Mouse (Mus musculus) forebrain, embryonic 14.5 days (tissue): Measurements from ENCODE around the gene Map4k4. TPM values are rescaled to one million over a fixed set of nuclear protein-coding genes. Genes with fewer than 3 reads are reported as not detected.

Experiments
- ATAC-seq: fragments of 200-750 bp; cut with Nextera tagmentation; 2 replicates; pipeline ENCODE4 v1.8.0; 2017; ENCODE audit warnings: mild to moderate bottlenecking, moderate library complexity
- DNase-seq: peaks from one replicate; pipeline ENCODE4 v3.0.0-alpha.2; 2015; ENCODE audit warnings: low spot score
- H3K27ac ChIP-seq: fragments of 300-500 bp; sonication (generic); 2 replicates; pipeline ENCODE4 v1.5.1; 2014; ENCODE audit warnings: low read depth, mild to moderate bottlenecking, control low read depth, low read length, moderate library complexity
- H3K27me3 ChIP-seq: fragments of 300-500 bp; sonication (generic); replicated peaks from 2 replicates; pipeline ENCODE4 v1.6.1; 2014; ENCODE audit warnings: low read length, control low read depth, mixed read lengths; ENCODE audit not compliant: control insufficient read depth, insufficient read depth
- H3K36me3 ChIP-seq: fragments of 300-500 bp; sonication (generic); 2 replicates; pipeline ENCODE4 v1.6.1; 2014; ENCODE audit warnings: low read length, control low read depth; ENCODE audit not compliant: control insufficient read depth, insufficient read depth
- H3K4me1 ChIP-seq: fragments of 300-500 bp; sonication (generic); 2 replicates; pipeline ENCODE4 v1.6.1; 2014; ENCODE audit warnings: antibody characterized with exemption, low read length, control low read depth; ENCODE audit not compliant: control insufficient read depth, insufficient read depth
- H3K4me2 ChIP-seq: fragments of 300-500 bp; sonication (generic); 2 replicates; pipeline ENCODE4 v1.6.1; 2014; ENCODE audit warnings: mild to moderate bottlenecking, control low read depth, low read length
- H3K4me3 ChIP-seq: fragments of 300-500 bp; sonication (generic); 2 replicates; pipeline ENCODE4 v1.5.1; 2014; ENCODE audit warnings: low read depth, low read length, control low read depth
- H3K9ac ChIP-seq: fragments of 300-500 bp; sonication (generic); 2 replicates; pipeline ENCODE4 v1.6.1; 2014; ENCODE audit warnings: mild to moderate bottlenecking, low read length, control low read depth, moderate library complexity
- H3K9me3 ChIP-seq: fragments of 300-500 bp; sonication (generic); replicated peaks from 2 replicates; pipeline ENCODE4 v1.6.1; 2016; ENCODE audit warnings: low read length, control low read depth, mixed read lengths; ENCODE audit not compliant: control insufficient read depth
- WGBS: fragments of 180-500 bp; shearing (Covaris S2); extraction: QIAGEN DNeasy Blood & Tissue Kit; methylation state at CpG from one replicate; pipeline ENCODE4 v1.1.7; 2014; 5-methylcytosine and 5-hydroxymethylcytosine counted together
- polyA plus RNA-seq: library from polyadenylated mRNA; unstranded; fragments of >200 nt; fragmentation: Nextera tagmentation; extraction: Ambion mirVana; gene quantifications from 2 replicates; pipeline ENCODE4 v1.2.1, GENCODE M21; 2014

Map4k4 gene
- polyA plus RNA-seq, 1 experiment from 2014 or later: 29.2 TPM

DNA sequence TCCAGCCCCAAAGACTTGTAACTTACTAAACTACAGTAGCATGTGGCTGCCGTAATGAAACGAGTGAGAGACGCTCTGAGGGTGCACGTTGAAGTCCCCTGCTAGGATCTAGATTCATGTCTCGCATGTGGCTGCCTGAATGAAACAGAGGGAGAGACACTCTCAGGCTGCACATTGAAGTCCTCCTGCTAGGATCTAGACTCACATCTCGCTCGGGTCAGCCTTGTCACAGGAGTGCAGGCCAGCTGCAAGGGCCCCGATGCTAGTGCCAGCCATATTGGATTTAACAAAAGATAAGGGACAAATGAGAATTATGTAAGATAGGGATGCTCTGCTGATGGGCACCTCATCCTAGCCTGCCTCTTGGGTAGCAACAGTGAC is 130.3 kb downstream of the Map4k4 start:
- H3K4me2 ChIP-seq: no peak overlapping the region
- peaks cover 30% of the 10 kb centered on the region for H3K36me3 ChIP-seq
- no peaks in the 10 kb centered on the region for H3K4me1 ChIP-seq
- no peaks in the 10 kb centered on the region for H3K9me3 ChIP-seq
- no peak for ATAC-seq
- H3K4me3 ChIP-seq: no peak overlapping the region
- no peaks in the 10 kb centered on the region for H3K27me3 ChIP-seq
- DNase-seq: no peak
- 94% methylated on average over 8 of the region's 8 CpGs for WGBS
- no peak overlapping the region for H3K9ac ChIP-seq
- no peak overlapping the region for H3K27ac ChIP-seq

DNA sequence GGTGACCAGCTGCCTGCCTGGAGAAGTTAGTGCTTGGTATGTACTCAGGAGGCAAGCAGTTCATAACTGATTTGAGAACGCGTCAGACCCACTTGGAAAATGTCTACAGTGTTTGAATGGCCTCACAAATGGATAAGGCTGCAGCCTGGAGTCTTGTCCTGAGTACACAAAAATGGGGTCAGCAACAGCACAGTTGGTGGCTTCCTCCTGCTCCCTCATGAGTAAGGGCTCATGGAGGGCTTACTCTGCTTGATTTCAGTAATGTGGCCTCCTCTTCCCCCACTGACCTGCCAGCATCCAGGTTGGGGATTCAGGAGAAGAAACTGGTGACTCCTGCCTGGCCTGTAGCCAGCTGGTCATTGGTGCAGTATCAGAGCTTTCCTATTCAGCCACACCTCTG is 130.9 kb downstream of the Map4k4 start:
- Histone ChIP-seq H3K9me3 (no peaks in the 10 kb centered on the region), H3K27me3 (no peaks in the 10 kb centered on the region), H3K4me2 (no peak overlapping the region), H3K4me3 (no peak overlapping the region), H3K9ac (no peak overlapping the region), H3K36me3 (peaks cover 24% of the 10 kb centered on the region), H3K27ac (no peak overlapping the region), H3K4me1 (no peaks in the 10 kb centered on the region)
- ATAC-seq (no peak), DNase-seq (no peak)
- 85% methylated on average over 2 of the region's 2 CpGs for WGBS

DNA sequence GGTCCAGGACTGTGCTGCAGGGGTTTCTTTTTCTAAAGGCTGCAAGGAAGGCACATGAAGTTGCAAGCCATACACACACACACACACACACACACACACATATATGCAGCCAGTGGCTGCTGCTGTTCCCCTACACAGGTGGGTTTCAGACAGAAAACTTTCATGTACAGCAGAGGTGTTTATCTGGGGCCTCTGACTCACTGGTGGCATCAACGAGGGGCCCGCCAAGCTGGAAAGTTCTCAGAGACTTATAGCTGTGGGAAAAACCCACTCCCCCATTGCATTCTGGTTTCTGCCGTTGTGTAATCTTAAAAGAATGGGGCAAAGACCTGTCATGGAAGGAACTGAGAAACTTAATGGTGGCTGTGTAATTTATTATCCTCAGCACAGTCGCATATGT is 132.6 kb downstream of the Map4k4 start:
- no peak for DNase-seq
- H3K4me2 ChIP-seq: no peak overlapping the region
- H3K9me3 ChIP-seq: no peaks in the 10 kb centered on the region

DNA sequence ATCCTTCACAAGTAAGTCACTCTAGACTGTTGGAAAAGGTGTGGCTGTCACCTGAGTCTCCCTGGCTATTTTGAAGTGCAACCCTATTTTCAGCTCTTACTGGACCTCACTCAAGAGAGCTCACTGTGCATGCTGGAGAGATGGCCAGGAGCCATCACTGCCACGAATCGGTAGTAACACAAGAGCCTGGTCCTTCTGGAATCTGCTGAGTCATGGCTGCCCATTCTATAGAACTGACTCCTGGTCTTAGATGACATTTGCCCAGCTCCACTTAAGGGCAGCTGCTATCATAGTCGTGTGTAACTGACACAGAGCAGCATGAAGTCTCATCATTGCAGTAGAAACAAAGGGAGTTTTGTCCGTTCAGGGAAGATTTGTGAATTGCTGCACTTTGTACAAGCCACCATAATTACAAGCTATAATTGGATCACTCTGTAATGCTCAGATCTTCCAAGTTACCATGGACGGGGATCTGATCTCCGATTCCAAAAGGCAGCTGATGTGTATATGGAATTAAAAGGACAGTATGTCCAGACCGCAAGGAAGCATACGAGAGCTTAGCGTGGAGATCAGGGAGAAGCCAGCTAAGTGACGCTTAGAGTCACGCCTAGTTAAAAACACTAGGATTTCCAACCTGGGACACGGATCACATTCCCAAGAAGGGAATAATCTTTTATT is 133.2 kb downstream of the Map4k4 start:
- Histone ChIP-seq H3K4me2 (no peak overlapping the region), H3K27ac (no peak overlapping the region), H3K36me3 (peaks cover 7% of the 10 kb centered on the region), H3K9me3 (no peaks in the 10 kb centered on the region), H3K4me3 (no peak overlapping the region), H3K9ac (no peak overlapping the region), H3K4me1 (no peaks in the 10 kb centered on the region), H3K27me3 (no peaks in the 10 kb centered on the region)
- WGBS: 66% methylated on average over 12 of the region's 12 CpGs
- ATAC-seq (no peak), DNase-seq (no peak)

More for the DNA sequence above, 132.6 kb downstream of the Map4k4 start:
- ATAC-seq: no peak
- Histone ChIP-seq H3K4me1 (no peaks in the 10 kb centered on the region), H3K4me3 (no peak overlapping the region), H3K36me3 (peaks cover 9% of the 10 kb centered on the region), H3K9ac (no peak overlapping the region), H3K27ac (no peak overlapping the region), H3K27me3 (no peaks in the 10 kb centered on the region)
- 88% methylated on average over 4 of the region's 4 CpGs for WGBS

DNA sequence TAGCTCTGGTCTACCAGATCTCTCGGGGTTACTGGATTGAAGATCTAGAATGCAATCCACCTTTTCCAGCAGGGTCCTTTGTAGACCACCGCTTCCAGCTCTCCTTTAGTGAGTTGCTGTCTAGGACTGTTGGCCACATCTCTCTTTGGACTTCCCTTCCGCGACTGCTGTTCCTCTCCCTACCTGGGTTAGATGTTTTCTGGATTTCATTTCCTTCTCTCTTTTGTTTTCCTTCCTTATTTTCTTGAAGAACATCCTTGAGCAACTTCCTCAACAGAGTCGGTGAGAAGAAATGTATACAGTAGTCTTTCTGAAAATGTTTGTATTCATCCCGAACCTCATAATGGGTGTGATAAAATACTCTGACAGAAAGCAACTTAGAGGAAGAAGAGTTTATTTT is 137.1 kb downstream of the Map4k4 start:
- 94% methylated on average over 6 of the region's 6 CpGs for WGBS
- H3K4me2 ChIP-seq: no peak overlapping the region
- H3K27ac ChIP-seq: no peak overlapping the region
- no peak for DNase-seq
- H3K36me3 ChIP-seq: no peaks in the 10 kb centered on the region
- H3K4me1 ChIP-seq: no peaks in the 10 kb centered on the region
- H3K4me3 ChIP-seq: no peak overlapping the region
- H3K9me3 ChIP-seq: no peaks in the 10 kb centered on the region
- H3K27me3 ChIP-seq: no peaks in the 10 kb centered on the region
- ATAC-seq: no peak
- H3K9ac ChIP-seq: no peak overlapping the region

DNA sequence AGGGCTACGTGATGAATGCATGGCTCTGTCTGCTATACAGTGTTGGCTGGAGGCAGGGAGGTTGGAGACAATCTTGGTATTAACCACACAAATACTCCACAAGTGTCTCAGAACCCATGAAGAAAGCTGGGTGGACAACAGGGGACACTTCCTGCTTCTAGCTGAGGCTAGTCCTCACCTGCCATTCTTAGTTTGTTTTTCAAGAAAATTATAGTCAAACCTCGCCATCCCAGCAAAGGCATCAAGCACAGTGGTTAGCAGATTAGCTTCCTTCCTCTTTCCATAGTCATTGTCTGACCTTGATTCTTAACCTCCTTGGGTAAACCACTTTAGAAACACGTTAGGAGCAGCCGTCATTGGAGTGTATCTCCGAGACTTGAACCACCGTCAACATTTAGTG is 145.0 kb downstream of the Map4k4 start:
- Histone ChIP-seq H3K27ac (no peak overlapping the region), H3K4me2 (no peak overlapping the region), H3K4me1 (no peaks in the 10 kb centered on the region), H3K9me3 (no peaks in the 10 kb centered on the region), H3K27me3 (no peaks in the 10 kb centered on the region), H3K36me3 (no peaks in the 10 kb centered on the region), H3K9ac (no peak overlapping the region), H3K4me3 (no peak overlapping the region)
- DNase-seq (no peak), ATAC-seq (no peak)
- WGBS: 88% methylated on average over 6 of the region's 6 CpGs

DNA sequence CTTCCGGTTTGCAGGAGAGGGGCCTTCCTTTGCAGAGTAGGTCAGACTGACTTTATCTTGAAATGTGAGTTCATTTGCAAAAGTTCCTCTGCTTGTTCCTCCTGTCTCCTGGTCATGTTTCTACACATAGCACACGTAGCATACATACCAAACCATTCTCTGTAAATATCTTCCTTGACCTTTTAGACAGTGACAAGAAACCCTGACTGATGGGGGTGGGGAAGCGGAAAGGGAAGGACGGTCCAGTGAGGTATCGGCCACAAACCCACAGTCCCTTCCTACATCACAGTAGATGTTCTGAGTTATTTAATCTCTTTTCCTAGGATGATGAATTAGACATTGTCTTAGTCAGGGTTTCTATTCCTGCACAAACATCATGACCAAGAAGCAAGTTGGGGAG is 145.9 kb downstream of the Map4k4 start:
- WGBS: 90% methylated on average over 5 of the region's 5 CpGs
- H3K36me3 ChIP-seq: no peaks in the 10 kb centered on the region
- no peaks in the 10 kb centered on the region for H3K9me3 ChIP-seq
- ATAC-seq (no peak), DNase-seq (no peak)
- no peak overlapping the region for H3K4me2 ChIP-seq
- H3K27me3 ChIP-seq: no peaks in the 10 kb centered on the region
- H3K4me3 ChIP-seq: no peak overlapping the region
- H3K4me1 ChIP-seq: no peaks in the 10 kb centered on the region
- no peak overlapping the region for H3K9ac ChIP-seq
- no peak overlapping the region for H3K27ac ChIP-seq

DNA sequence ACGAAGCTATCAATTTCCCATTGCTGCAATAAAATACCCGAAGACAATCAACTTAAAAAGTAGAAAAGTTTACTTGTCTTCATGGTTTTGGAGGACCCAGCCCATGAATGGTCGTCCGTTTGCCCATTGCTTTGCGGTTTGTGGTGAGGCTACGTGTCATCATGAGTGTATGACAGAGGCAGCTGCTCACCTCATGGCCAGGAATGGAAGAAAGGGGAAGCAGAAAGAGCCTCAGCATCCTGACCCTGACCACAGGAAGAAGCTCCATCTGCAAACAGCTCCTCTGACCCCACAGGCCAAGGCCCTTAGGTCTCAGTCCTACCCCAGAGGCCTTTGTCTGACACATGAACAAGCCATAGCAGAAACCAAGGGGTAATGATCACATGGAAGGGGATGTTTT is 150.4 kb downstream of the Map4k4 start:
- no peak for ATAC-seq
- no peaks in the 10 kb centered on the region for H3K36me3 ChIP-seq
- H3K4me3 ChIP-seq: no peak overlapping the region
- no peaks in the 10 kb centered on the region for H3K27me3 ChIP-seq
- no peak overlapping the region for H3K9ac ChIP-seq
- H3K9me3 ChIP-seq: no peaks in the 10 kb centered on the region
- WGBS: 91% methylated on average over 6 of the region's 6 CpGs
- no peak overlapping the region for H3K27ac ChIP-seq
- no peak overlapping the region for H3K4me2 ChIP-seq
- H3K4me1 ChIP-seq: no peaks in the 10 kb centered on the region
- DNase-seq: no peak

DNA sequence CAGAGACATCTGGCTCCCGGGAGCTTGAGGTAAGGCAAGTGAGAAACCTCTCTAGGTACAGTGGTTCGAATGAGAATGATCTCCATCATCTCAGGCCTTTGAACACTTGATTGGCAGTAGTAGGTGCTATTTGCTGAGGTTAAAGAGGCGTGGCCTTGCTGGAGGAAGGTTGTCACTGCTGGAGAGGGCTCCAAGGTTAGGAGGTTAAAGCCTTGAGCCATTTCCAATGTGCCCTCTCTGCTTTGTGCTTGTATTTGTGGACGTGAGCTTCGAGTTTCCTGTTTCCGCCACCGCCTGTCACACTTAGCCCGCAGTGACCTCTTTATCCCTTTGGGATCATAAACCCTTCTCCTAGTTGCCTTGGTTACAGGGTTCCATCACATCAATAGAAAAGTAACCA is 151.4 kb downstream of the Map4k4 start:
- Histone ChIP-seq H3K27ac (no peak overlapping the region), H3K27me3 (no peaks in the 10 kb centered on the region), H3K9ac (no peak overlapping the region), H3K36me3 (no peaks in the 10 kb centered on the region), H3K4me3 (no peak overlapping the region), H3K4me2 (no peak overlapping the region), H3K9me3 (no peaks in the 10 kb centered on the region), H3K4me1 (no peaks in the 10 kb centered on the region)
- DNase-seq: no peak
- no peak for ATAC-seq
- WGBS: 79% methylated on average over 8 of the region's 8 CpGs
